Mouse (Mus musculus) liver (tissue): ENCODE measurements around the gene Larp1b.
"Not testable (repeated sequence)": the region's sequence is repeated elsewhere in the genome, so short reads cannot be mapped to it uniquely, and the experiment has no call there.

Source experiments
- DNase-seq: peaks from one replicate; pipeline ENCODE4 v3.0.0-alpha.2; 2020; ENCODE audit warnings: mixed read lengths

Larp1b gene

DNA sequence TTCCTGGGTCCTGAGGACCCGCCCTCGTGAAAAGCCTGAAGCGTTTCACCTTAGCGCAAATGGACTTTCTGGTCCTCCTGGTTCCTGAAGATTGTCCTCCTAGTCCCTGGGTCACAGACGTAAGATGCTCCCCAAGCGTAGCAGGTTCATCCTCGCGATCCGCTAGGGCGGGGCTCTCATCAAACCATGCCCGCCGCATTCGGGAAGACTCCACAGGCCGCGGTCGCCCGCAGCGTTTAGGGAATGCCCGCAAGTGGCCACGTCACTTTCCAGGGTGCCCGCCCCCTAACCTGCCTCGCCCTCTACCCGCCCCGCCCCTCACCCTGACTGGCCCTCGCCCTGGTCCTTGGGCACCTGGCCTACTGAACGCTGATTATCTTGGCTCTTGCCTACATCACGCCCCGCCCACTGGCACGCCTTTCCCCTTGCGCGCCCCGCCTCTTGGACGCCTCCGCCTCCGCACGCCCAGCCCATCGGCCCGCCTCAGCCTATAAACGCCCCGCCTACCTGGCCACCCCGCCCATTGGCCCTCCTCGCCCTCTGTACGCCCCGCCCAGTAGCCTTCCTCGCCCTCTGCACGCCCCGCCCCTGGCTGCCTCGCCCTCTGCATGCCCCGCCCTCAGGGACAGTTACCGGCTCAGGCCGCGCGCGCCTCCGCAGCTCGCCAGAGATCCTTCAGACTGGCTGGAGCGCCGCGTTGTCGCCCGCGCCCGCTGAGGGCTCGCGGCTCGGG lies at the start of gene Larp1b:
Gene Larp1b, plus strand, starts transcription at position 659 of the 733 bp plus-strand sequence.
- DNase-seq: peak; percentile 100

DNA sequence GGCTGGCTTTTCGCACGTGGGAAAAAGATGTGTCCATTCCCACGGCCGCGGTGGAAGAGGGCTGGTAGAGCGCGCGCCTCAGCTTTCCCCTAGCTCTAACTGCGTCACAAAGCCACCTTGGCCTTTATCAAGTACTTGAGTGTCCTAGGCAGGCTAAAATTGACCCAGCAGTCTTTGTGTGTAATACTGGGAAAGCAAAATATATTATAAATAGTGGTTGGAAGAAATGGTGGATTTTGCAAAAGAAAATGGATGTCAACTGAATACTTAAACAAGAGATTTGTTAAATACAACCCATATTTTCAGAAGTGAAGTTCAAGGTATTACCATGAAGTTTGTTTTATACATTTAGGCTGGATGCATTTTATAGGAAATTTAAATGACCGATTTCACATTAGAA lies 47.2 kb upstream of the Larp1b start, which contains the start of gene 1700034I23Rik:
Gene 1700034I23Rik, minus strand, starts transcription at position 101 of the 400 bp plus-strand sequence.
- not testable (repeated sequence) for DNase-seq

DNA sequence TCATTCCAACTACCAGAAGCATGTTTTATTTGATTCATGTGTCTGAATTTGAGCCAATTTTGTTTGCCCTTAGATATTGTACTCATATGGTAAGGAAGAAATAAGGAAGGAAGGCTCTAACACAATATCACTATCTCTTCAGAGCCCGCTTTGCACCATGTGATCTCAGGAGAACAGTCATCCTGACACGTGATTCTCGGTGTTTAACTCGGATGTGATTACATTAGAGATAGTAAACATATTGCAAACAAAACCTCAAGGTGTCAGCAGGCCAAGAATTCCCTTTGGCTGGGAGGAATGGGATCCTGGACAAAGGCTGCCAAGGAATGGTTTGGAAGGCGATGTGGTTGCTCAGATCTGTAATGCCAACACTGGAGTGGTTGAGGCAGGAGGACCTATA lies 11.4 kb upstream of the Larp1b start:
- no peak for DNase-seq

DNA sequence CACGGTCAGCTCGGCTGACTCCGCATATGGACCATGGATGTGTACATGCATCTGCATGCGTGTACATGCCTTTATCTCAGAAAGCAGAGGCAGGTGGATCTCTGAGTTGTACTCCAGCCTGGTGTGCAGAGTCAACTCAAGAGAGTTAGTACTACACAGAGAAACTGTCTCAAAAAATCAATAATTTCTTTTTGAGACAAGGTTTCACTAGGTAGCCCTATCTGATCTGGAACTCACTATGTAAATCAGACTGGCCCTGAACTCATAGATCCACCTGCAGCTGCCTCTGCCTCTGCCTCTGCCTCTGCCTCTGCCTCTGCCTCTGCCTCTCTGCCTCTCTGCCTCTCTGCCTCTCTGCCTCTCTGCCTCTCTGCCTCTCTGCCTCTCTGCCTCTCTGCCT lies 11.0 kb upstream of the Larp1b start:
- no peak for DNase-seq

DNA sequence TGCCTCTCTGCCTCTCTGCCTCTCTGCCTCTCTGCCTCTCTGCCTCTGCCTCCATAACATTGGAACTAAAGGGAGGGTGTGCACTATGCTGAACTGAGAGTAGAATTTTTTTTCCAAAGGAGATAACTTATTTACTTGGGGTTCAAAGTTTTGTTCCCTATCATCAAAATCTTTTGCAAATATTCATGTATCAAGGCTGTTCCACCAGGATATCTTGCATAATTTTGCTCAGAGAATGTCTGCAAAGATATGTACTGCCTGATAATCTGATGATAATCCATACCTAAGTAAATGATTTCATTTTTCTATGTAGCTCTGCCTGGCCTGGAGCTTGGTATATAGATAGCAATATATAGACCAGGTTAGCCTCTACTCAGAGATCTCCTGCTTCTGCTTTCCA lies 10.6 kb upstream of the Larp1b start:
- no peak for DNase-seq

DNA sequence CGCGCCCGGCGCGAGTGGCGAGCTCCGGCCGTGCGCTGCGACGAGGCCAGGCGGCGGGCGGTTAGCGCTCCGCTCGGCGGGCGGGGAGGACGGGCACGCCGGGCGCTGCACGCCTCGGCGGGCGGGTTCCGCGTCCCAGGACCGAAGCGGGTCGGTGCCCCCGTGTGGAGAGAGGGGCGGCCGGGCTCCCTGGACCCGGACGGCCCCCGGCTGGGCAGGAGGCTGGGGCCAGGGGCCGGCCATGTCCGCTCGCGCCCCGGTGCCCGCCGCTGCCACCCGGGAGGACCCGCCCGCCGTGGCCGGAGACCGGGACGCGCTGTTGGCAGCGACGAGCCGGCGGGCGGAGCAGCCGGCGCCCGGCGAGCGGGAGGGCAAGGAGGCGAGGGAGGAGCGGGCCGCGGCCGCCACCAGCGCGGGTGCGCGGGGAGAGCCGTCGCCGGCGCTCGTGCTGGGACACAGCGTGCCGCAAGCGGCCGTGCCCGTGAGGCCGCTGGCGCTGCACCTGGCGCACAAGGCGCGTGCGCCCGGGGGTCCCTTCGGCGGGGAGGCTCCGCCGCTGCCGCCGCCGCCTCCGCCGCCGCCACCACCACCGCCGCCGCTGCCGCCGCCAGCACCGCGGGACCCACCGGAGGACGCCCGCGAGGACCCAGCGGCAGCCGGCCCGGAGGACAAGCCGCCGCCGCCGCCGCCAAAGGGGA lies 424 bp downstream of the Larp1b start:
- peak; percentile 65 for DNase-seq

DNA sequence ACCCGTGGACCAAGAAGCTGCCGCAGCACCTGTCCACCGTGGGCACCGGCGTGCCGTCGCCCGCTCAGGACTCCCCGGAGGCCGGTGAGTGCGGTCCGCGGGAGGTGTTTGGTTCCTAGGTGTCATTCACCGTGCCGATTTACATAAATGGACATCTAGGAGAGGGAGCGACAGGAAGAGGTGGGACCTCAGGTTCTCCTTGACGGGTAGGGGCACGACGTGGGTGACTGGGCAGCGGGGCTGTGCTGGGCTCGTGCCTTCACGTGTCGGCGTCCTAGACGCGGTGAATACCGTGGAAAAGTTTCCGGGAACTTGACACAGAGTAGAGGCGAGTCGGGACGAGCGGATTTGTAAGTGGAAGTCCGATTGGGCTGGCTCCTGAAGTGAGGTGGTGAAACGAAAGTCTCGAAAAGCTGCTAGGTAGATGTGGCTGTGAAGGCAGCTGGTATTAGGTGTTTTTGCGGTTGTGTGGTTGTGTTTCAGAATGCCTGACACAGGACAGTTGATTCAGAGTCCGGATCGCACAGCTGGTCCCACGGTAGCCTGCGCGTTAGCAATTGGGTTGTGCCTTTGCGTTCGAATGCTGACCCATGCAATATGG lies 1.1 kb downstream of the Larp1b start:
- peak; percentile 72 for DNase-seq

DNA sequence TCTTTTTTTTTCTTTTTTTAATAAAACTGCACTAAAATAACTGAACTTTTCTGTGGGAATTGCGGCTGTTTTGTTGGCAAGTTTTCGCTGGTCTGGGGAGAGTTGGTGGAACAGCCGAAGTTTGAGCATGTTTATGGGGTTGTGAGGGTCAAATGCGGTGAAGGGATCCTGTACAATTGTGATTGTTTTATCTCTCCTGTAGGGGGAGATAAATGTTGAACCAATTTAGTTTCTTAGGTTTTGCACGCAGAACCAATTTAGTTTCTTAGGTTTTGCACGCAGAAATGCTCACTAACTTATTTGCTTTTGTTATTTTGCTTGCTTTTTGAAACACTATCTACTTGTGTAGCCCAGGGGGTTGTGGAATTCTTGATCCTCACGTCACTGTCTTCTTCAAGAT lies 1.7 kb downstream of the Larp1b start:
- no peak for DNase-seq

DNA sequence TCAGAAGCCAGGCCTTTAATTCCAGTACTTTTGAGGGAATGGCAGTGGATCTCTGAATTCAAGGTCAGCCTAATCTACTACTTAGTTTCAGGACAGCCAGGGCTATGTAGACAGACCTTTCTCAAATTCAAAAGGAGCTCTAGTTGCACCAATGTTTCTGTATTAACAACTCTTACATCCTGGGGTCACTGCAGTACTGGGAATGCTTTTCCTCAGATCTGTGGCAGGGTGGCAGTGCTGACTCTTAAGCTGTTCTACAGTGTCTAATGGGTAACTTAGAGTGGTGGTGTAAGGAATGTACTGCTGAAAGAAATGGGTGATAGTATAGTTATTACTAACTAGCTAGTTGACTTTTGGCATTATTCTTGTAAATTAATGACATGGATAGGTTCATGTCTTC lies 3.0 kb downstream of the Larp1b start:
- DNase-seq: no peak

DNA sequence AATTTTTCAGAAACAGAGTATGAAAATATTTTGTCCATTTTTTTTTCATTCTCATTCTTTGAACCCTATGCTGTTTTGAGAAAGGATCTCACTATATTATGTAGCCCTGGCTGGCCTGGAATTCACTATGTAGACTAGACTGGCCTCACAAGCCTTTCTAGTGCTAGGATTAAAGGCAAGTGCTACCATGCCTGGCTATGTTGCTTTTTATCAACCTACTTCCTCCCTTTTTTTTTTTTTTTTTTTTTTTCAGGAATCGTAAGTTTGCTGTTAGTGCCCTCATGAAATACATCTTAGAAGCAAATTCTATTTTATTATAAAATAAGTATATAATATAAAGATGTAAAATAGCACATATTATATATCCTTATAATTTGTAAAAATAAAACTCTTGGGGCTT lies 5.2 kb downstream of the Larp1b start:
- DNase-seq: no peak

DNA sequence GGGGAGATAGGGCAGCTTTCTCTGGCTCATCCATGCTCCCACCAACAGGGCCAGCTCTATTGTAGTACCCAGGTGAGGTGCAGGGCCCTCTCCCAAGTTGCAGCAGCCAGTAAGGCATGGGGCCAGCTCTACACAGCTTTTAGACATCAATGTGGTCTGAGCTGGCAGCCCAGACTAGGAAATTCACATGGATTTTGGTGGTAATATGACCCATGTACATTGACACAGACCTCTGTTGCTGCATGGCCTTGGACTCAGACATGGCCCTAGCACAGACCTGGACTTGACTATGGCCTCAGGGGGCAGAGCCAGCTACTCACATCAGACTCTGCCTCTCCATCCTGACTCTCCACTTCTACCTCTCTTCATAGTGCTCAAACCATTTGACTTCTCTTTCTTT lies 9.2 kb downstream of the Larp1b start:
- no peak for DNase-seq

DNA sequence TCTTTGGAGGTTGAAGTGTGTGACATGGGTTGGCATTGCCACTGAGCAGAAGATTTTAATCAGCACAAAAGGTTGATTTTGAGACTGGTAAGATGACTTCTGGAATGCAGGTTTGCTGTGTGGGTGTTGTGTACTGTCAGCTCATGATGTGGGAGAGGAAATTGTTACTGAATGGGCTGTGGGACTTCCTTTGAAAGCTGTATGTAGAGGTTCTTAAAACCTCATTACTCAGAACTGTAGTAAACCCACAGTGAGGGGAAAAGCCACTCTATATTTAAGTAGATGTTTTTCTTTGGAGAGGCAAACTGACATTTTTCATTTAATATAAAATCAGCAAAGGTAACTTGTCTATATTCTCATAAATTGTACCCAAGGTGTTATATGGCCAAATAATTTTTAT lies 31.1 kb downstream of the Larp1b start:
- no peak for DNase-seq

DNA sequence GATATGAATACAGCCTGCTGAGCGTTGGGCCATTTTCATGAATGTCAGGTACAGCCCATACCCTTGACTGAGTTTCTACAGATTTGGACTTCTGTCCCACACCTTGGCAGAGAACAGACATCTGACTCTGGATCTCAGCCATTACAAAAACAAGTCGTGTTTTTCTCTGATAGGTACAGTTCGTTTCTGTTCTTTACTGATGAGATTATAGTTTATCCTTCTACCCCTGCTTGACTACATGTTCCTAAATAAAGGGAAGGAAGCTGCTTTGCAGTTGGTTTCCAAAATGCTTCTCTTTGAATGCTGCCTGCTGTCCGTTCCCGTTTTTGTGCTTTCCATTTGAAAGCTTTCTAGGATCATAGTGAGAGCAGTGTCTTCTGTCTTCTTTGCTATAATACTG lies 37.9 kb downstream of the Larp1b start:
- DNase-seq: no peak

DNA sequence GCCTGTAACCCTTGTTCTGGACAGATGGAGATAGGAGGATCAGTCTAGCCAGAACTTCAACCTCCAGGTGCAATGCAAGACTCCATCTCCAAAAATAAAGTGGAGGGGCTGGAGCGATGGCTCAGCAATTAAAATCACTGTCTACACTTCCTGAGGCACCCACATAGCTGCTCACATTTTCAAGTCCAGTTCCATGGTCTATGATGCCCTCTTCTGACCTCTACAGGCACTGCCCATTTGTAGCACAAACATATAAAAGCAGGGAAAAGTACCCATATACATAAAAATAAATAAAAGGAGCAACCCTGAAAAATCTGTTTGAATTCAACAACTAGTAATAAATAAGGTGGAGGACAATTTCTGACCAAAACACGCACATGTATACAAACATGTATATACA lies 39.1 kb downstream of the Larp1b start:
- DNase-seq: no peak

DNA sequence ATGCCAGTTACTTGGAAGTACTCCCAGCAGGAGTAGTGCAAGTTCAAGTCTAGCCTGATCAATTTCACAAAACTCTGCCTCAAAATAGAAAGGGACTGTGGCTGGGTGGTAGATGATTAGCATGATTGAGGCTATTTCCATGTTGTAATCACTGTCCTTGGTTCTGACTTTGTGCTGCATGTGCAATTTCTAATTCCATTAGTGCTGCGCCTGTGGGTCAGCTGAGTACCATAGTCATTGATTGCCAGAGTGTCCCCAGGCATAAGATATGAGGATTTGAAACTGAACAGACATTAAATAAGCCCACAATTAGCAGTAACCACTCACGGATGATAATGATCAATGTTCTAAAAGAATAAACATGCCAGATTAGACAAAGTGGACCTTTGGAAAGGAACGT lies 41.9 kb downstream of the Larp1b start:
- DNase-seq: no peak

DNA sequence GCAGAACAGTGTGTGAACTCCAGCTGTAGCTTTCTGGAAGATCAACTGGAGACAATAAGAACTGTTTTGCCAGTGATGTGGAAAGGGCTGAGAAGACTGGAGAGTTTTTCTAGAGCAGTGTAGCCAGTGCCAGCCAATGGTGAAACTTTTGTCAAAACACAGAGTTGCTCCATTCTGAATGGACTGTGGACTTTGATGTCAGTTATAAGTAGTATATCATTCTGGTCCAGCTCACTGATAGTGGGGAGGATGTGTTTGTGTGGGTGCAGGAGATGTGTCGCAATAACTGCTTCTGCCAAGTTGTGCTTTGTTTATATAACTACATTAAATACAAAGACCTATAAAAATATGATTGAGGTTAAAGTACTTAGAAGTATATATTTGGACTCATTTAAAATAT lies 45.5 kb downstream of the Larp1b start:
- DNase-seq: no peak

DNA sequence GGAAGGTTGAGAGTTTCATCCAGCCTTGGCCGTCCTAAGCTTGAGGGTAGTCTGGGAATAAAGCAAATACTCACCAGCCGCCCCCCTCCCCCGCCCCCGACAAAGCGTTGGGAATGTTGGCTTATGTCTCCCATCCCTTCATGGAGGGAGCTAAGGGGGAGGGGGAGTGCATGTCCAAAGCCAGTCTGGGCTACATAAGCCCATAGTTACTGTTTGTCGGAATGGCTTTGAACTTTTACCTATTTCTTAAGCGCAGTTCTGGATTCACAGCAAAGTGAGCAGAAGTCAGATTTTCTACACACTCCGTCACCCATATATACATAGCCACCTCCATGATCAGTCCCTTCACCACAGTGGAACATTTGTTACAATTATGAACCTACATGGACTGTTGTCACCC lies 59.7 kb downstream of the Larp1b start:
- DNase-seq: peak; percentile 5

DNA sequence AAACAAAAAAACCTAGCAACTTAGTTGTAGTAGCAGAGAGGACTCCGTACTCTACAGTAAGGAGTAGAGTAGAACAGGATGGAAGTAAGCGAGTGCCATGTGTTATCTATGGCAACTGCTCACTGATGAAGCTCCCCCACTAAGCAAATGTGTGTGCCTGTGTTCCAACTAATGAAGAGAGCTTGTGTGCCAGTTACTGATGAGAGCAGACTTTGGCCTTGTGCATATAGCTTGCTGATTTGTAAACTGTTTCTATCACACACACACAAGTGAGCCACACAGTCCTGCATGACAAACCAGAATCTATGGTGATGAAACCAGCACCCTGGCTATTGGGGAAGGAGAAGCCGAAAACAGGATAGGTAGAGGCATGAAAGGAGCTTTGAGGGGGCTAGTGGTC lies 60.4 kb downstream of the Larp1b start:
- DNase-seq: no peak

DNA sequence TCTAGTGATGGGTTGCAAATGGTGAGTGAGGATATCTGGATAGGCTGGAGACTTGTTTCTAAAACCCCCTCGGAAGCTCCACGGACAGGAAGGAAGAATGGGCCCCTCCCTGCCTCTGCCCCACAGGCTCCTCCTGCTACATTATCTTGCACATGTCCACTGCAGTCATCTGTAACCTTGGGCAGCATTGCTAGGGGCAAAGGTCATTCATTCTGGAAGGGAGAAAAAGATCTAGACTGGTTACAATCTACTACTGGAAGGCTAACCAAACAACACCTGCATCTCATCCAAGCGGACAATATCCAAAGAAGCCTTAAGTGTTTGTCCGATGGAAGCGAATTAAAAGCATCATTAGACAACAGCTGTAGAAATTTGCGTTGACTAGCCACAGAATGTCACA lies 61.1 kb downstream of the Larp1b start:
- no peak for DNase-seq

DNA sequence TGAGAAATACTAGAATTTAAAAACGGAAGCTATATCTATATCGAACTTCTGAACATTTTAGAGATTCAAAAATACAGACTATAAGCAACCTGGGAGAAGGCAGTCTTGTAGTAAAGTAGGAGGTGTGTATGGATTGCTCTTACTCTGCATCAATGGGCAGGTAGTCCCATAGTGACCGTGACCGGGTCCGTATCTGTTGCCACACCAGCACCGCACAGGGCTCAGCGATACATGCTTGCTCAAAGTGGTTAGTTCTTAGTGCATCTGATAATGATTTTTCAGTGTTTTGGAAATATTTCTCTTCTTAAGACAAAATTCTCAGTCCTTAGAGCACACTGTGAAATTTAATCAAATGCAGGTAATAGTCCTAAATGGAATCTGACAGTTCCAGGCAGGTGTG lies 62.8 kb downstream of the Larp1b start:
- DNase-seq: no peak

DNA sequence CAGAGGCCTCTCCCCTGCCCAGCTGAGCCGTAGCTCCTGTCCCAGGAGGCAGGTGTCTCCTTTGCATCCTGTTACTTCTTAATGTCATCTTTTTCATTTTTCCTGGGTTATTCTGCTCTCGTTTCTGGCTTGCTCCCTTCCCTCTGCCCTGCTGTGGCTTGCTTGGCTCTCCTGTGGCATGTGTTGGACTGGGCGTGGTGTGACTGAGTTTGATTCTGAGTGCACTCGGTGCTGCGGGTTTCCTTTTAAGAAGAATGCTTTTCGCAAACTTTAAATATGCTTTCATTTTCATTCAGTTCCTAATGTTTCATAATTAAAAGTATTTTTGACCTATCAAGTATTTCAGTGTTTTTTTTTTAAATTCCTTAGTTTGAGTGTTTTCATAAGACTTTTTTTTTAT lies 65.3 kb downstream of the Larp1b start:
- no peak for DNase-seq

DNA sequence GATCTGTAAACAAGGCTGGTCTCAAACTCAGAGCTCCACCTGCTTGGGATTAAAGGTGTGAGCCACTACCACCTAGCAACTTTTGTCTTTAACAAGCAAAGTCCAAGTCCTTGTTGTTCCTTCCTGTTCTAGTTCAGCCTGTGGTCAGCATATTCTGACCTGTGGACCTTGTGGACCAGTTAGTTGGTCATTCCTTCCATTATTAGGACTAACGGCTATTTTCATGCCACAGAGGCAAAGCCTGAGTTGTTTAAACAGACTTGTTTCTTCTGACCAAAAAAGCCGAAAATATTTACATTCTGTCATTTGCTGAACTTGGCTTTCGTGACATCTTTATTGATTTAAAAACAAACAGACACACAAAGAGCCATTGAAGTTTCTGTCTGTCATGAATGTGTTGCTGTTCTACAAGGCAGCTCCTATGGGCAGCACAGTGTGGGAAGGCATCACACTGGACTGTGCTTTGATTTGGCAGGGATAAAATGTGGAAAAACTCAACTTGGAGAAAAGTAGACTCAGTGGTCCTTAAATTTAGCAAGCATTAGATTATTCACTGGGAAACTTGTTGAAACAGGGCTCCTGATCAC lies 68.5 kb downstream of the Larp1b start:
- no peak for DNase-seq

DNA sequence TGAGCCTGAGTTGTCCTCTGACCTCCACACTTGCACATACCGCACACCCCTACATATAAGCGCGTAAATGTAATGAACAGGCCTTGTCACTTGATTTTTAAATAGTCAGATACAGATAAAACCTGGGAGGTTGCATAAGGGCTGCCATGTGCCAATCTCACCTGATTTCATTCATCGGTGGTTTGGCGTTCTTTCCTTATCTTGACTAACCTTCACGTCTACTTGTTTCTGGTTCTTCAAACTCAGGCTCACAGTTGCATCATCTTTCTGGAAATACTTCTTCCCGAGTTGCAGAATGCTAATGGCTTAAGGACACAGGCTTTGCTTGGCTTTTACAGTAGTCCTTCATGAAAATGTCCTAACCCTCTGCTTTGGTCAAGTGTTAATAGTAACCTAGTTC lies 71.1 kb downstream of the Larp1b start:
- no peak for DNase-seq

DNA sequence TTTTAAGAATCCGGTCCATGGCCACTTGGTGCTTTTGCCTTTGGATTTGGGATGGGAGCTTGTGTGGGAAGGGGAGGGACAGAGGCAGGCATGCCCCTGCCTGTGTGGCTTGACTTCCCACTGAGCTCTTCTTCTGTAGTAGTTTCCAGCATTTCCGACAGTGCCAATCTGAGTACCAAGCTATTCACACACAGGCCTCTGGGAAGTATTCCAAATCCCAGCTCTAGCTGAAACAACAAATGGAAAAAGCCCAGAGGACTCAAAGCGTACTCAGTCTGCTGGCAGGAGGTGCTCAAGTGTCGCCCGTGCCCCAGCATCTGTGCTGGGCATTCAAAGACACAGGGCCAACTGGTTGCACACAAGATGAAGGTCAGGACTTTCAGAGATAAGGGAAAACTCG lies 72.4 kb downstream of the Larp1b start:
- no peak for DNase-seq
